Mouse (Mus musculus) stomach, embryonic 16.5 days (tissue): ENCODE data around the gene Gm2030. TPM values are rescaled to one million over a fixed set of nuclear protein-coding genes. Genes with fewer than 3 reads are reported as not detected.
"Not testable (repeated sequence)": the region's sequence is repeated elsewhere in the genome, so short reads cannot be mapped to it uniquely, and the experiment has no call there.

Source experiments
- ATAC-seq: fragments of 200-750 bp; cut with Nextera tagmentation; 2 replicates; pipeline ENCODE4 v1.8.0; 2017; ENCODE audit warnings: moderate number of reproducible peaks, moderate TSS enrichment; ENCODE audit not compliant: insufficient read depth, low FRiP score
- H3K27ac ChIP-seq: fragments of 300-500 bp; sonication (generic); 2 replicates; pipeline ENCODE4 v1.5.1; 2014; ENCODE audit warnings: low read length
- H3K27me3 ChIP-seq: fragments of 300-500 bp; sonication (generic); 2 replicates; pipeline ENCODE4 v1.6.1; 2014; ENCODE audit warnings: low read length, control low read depth, mixed read lengths; ENCODE audit not compliant: control insufficient read depth, insufficient read depth
- H3K36me3 ChIP-seq: fragments of 300-500 bp; sonication (generic); 2 replicates; pipeline ENCODE4 v1.6.1; 2014; ENCODE audit warnings: low read length; ENCODE audit not compliant: control insufficient read depth, insufficient read depth
- H3K4me1 ChIP-seq: fragments of 300-500 bp; sonication (generic); 2 replicates; pipeline ENCODE4 v1.6.1; 2014; ENCODE audit warnings: low read length, control low read depth, mixed read lengths; ENCODE audit not compliant: control insufficient read depth, insufficient read depth
- H3K4me2 ChIP-seq: fragments of 300-500 bp; sonication (generic); 2 replicates; pipeline ENCODE4 v1.6.1; 2014; ENCODE audit warnings: low read depth, low read length, mixed read lengths
- H3K4me3 ChIP-seq: fragments of 300-500 bp; sonication (generic); replicated peaks from 2 replicates; pipeline ENCODE4 v1.5.1; 2014; ENCODE audit warnings: mild to moderate bottlenecking, low read length
- H3K9ac ChIP-seq: fragments of 300-500 bp; sonication (generic); 2 replicates; pipeline ENCODE4 v1.6.1; 2014; ENCODE audit warnings: low read length
- H3K9me3 ChIP-seq: fragments of 300-500 bp; sonication (generic); replicated peaks from 2 replicates; pipeline ENCODE4 v1.6.1; 2016; ENCODE audit warnings: low read length, control low read depth; ENCODE audit not compliant: control insufficient read depth
- WGBS: fragments of 180-500 bp; shearing (Covaris S2); extraction: QIAGEN DNeasy Blood & Tissue Kit; methylation state at CpG from one replicate; pipeline ENCODE4 v1.1.7; 2014; 5-methylcytosine and 5-hydroxymethylcytosine counted together
- polyA plus RNA-seq: library from polyadenylated mRNA; unstranded; fragments of >200 nt; fragmentation: Nextera tagmentation; extraction: Ambion mirVana; gene quantifications from 2 replicates; pipeline ENCODE4 v1.2.1, GENCODE M21; 2015

The Gm2030 gene
- not detected in 2 replicates for polyA plus RNA-seq

DNA sequence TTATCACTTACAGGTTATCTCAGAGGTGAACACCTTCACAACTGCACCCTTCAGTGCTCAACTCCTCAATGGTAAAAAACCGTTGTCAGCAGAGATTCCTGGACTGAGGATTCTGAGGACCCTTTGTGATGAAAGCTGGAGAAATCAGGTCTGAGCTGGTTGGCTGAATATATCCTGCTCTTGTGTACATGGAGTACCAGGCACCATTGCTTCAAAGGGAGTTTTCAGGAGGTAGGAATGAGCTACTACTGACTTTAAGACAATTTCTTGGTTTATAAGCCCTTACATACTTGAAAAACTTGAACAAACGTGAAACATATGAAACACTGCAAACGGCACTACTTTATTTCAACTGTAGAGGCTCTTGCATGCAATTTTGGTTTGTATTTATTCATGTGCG, at the start of gene Gm2030:
TSS of gene Gm2030 (minus strand) at position 101 of the 400 bp plus-strand sequence.
- H3K27me3 ChIP-seq, H3K4me3 ChIP-seq, H3K9ac ChIP-seq, H3K27ac ChIP-seq, H3K9me3 ChIP-seq, H3K4me1 ChIP-seq, ATAC-seq, H3K4me2 ChIP-seq, H3K36me3 ChIP-seq: not testable (repeated sequence)
- WGBS, result 65% methylated on average over 3 of the region's 4 CpGs

Other genes with a start within 250 kb of the Gm2030 start
- gene Gm2012, start 78.7 kb downstream of the Gm2030 start, polyA plus RNA-seq, result not detected in 2 replicates
- gene Slx, start 235.5 kb upstream of the Gm2030 start, polyA plus RNA-seq, result not detected in 2 replicates